Mouse (Mus musculus) CH12.LX (cell line): ENCODE measurements around the gene Fap. TPM values are rescaled to one million over a fixed set of nuclear protein-coding genes. Genes with fewer than 3 reads are reported as not detected.

Experiments used
- DNase-seq: peaks from one replicate; pipeline ENCODE4 v3.0.0-alpha.2; 2013; ENCODE audit errors: extremely low read depth
- H3K27ac ChIP-seq: 2 replicates; pipeline ENCODE4 v1.5.1; 2012; ENCODE audit warnings: low read depth, mild to moderate bottlenecking, control low read depth, moderate library complexity; ENCODE audit not compliant: insufficient read depth
- H3K27me3 ChIP-seq: replicated peaks from 2 replicates; pipeline ENCODE3; 2012; ENCODE audit warnings: inconsistent platforms
- H3K36me3 ChIP-seq, 2 experiments: replicated peaks in 1 of 2; 2 replicates each; pipeline versions ENCODE3 to v1.6.1; 2012; ENCODE audit warnings: inconsistent platforms in 1 of 2, low read length in 1 of 2, mild to moderate bottlenecking in 1 of 2, mixed read lengths in 1 of 2, moderate library complexity in 1 of 2; ENCODE audit not compliant: control insufficient read depth in 1 of 2, insufficient read depth in 1 of 2
- H3K4me1 ChIP-seq, 2 experiments: 2 replicates each; pipeline ENCODE4 v1.6.1; 2012; ENCODE audit warnings: inconsistent platforms in 1 of 2, moderate library complexity in 1 of 2; ENCODE audit not compliant: insufficient read depth in 2 of 2, control insufficient read depth in 1 of 2
- H3K4me2 ChIP-seq: 2 replicates; pipeline ENCODE4 v1.6.1; 2012; ENCODE audit warnings: low read depth, mild to moderate bottlenecking, control low read depth; ENCODE audit not compliant: poor library complexity, insufficient read depth, severe bottlenecking
- H3K4me3 ChIP-seq, 3 experiments: fragments of 150-350 bp in 1 of 3; sonication (generic) in 1 of 3; replicated peaks in 1 of 3; 2 replicates each; pipeline versions ENCODE3 to v1.5.1; 2011 to 2012; ENCODE audit warnings: low read depth in 2 of 3, low read length in 2 of 3, mild to moderate bottlenecking in 2 of 3, moderate library complexity in 2 of 3, control low read depth in 1 of 3, improper control_type of control experiment in 1 of 3, inconsistent platforms in 1 of 3, mixed read lengths in 1 of 3; ENCODE audit not compliant: poor library complexity in 1 of 3
- H3K79me2 ChIP-seq: replicated peaks from 2 replicates; pipeline ENCODE4 v1.6.1; 2012; ENCODE audit warnings: mild to moderate bottlenecking, moderate library complexity; ENCODE audit not compliant: control insufficient read depth, poor library complexity, insufficient read depth, severe bottlenecking; ENCODE audit errors: extremely low read depth
- H3K9ac ChIP-seq: 2 replicates; pipeline ENCODE4 v1.6.1; 2012; ENCODE audit warnings: low read depth, mild to moderate bottlenecking, control low read depth, moderate library complexity; ENCODE audit not compliant: insufficient read depth
- H3K9me3 ChIP-seq: replicated peaks from 2 replicates; pipeline ENCODE3; 2012; ENCODE audit warnings: low read length, inconsistent platforms, mixed read lengths
- BHLHE40 ChIP-seq: IDR thresholded peaks from 2 replicates; pipeline ENCODE4 v1.6.1; 2011; ENCODE audit warnings: mild to moderate bottlenecking, low read depth, low read length, improper control_type of control experiment
- CHD1 ChIP-seq: IDR thresholded peaks from 2 replicates; pipeline ENCODE4 v1.6.1; 2012; ENCODE audit warnings: low read depth, low read length, improper control_type of control experiment, inconsistent platforms
- CHD2 ChIP-seq: IDR thresholded peaks from 2 replicates; pipeline ENCODE4 v1.6.1; 2011; ENCODE audit warnings: low read length, improper control_type of control experiment
- E2F4 ChIP-seq: IDR thresholded peaks from 2 replicates; pipeline ENCODE4 v1.6.1; 2011; ENCODE audit warnings: low read depth, low read length, improper control_type of control experiment; ENCODE audit not compliant: insufficient replicate concordance
- ELF1 ChIP-seq: IDR thresholded peaks from 2 replicates; pipeline ENCODE4 v1.6.1; 2014; ENCODE audit warnings: low read depth, mild to moderate bottlenecking, inconsistent platforms, low read length, improper control_type of control experiment
- EP300 ChIP-seq: IDR thresholded peaks from 2 replicates; pipeline ENCODE4 v1.6.1; 2011; ENCODE audit warnings: low read length, improper control_type of control experiment
- ETS1 ChIP-seq: conservative IDR thresholded peaks from 2 replicates; pipeline ENCODE4 v1.6.1; 2012; ENCODE audit warnings: low read depth, mild to moderate bottlenecking, inconsistent platforms, low read length, improper control_type of control experiment, moderate library complexity
- HCFC1 ChIP-seq: IDR thresholded peaks from 2 replicates; pipeline ENCODE4 v1.6.1; 2012; ENCODE audit warnings: low read depth, mild to moderate bottlenecking, inconsistent platforms, low read length, improper control_type of control experiment
- IRF4 ChIP-seq: IDR thresholded peaks from 2 replicates; pipeline ENCODE4 v1.6.1; 2014; ENCODE audit warnings: low read depth, mild to moderate bottlenecking, inconsistent platforms, low read length, improper control_type of control experiment
- JUN ChIP-seq: IDR thresholded peaks from 2 replicates; pipeline ENCODE4 v1.6.1; 2011; ENCODE audit warnings: low read depth, mild to moderate bottlenecking, low read length, improper control_type of control experiment, moderate library complexity; ENCODE audit not compliant: insufficient read depth
- JUND ChIP-seq: conservative IDR thresholded peaks from 2 replicates; pipeline ENCODE4 v1.6.1; 2011; ENCODE audit warnings: low read depth, low read length, improper control_type of control experiment
- MAFK ChIP-seq: IDR thresholded peaks from 2 replicates; pipeline ENCODE4 v1.6.1; 2011; ENCODE audit warnings: low read length, improper control_type of control experiment; ENCODE audit not compliant: insufficient replicate concordance
- MAX ChIP-seq: IDR thresholded peaks from 2 replicates; pipeline ENCODE4 v1.6.1; 2011; ENCODE audit warnings: low read length, improper control_type of control experiment
- MAZ ChIP-seq: IDR thresholded peaks from 2 replicates; pipeline ENCODE4 v1.6.1; 2012; ENCODE audit warnings: low read depth, mild to moderate bottlenecking, inconsistent platforms, low read length, improper control_type of control experiment, moderate library complexity
- MEF2A ChIP-seq: IDR thresholded peaks from 2 replicates; pipeline ENCODE4 v1.6.1; 2014; ENCODE audit warnings: low read depth, mild to moderate bottlenecking, inconsistent platforms, low read length, improper control_type of control experiment, borderline replicate concordance
- MXI1 ChIP-seq: IDR thresholded peaks from 2 replicates; pipeline ENCODE4 v1.6.1; 2011; ENCODE audit warnings: mild to moderate bottlenecking, low read depth, low read length, improper control_type of control experiment
- MYC ChIP-seq: IDR thresholded peaks from 2 replicates; pipeline ENCODE4 v1.6.1; 2011; ENCODE audit warnings: low read depth, mild to moderate bottlenecking, improper control_type of control experiment, low read length
- NELFE ChIP-seq: IDR thresholded peaks from 2 replicates; pipeline ENCODE4 v1.6.1; 2011; ENCODE audit warnings: low read depth, low read length, improper control_type of control experiment
- PAX5 ChIP-seq: IDR thresholded peaks from 2 replicates; pipeline ENCODE4 v1.6.1; 2012; ENCODE audit warnings: low read length, inconsistent platforms, mixed read lengths
- POLR2A ChIP-seq: IDR thresholded peaks from 2 replicates; pipeline ENCODE4 v1.6.1; 2011; ENCODE audit warnings: low read depth, mild to moderate bottlenecking, improper control_type of control experiment, low read length
- RAD21 ChIP-seq: IDR thresholded peaks from 2 replicates; pipeline ENCODE4 v1.6.1; 2011; ENCODE audit warnings: low read depth, mild to moderate bottlenecking, low read length, improper control_type of control experiment, moderate library complexity
- SIN3A ChIP-seq: IDR thresholded peaks from 2 replicates; pipeline ENCODE4 v1.6.1; 2012; ENCODE audit warnings: low read length, improper control_type of control experiment, inconsistent platforms
- TBP ChIP-seq: conservative IDR thresholded peaks from 2 replicates; pipeline ENCODE4 v1.6.1; 2011; ENCODE audit warnings: low read depth, low read length, improper control_type of control experiment
- TCF12 ChIP-seq: IDR thresholded peaks from 2 replicates; pipeline ENCODE4 v1.6.1; 2014; ENCODE audit warnings: low read depth, mild to moderate bottlenecking, inconsistent platforms, low read length, improper control_type of control experiment
- UBTF ChIP-seq: IDR thresholded peaks from 2 replicates; pipeline ENCODE4 v1.6.1; 2012; ENCODE audit warnings: low read depth, mild to moderate bottlenecking, inconsistent platforms, low read length, improper control_type of control experiment, moderate library complexity
- USF1 ChIP-seq: IDR thresholded peaks from 2 replicates; pipeline ENCODE4 v1.6.1; 2014; ENCODE audit warnings: low read depth, mild to moderate bottlenecking, inconsistent platforms, low read length, improper control_type of control experiment
- ZKSCAN1 ChIP-seq: IDR thresholded peaks from 2 replicates; pipeline ENCODE4 v1.6.1; 2012; ENCODE audit warnings: low read depth, inconsistent platforms, low read length, improper control_type of control experiment, borderline replicate concordance
- ZMIZ1 ChIP-seq: IDR thresholded peaks from 2 replicates; pipeline ENCODE4 v1.6.1; 2012; ENCODE audit warnings: low read depth, mild to moderate bottlenecking, inconsistent platforms, low read length, improper control_type of control experiment
- ZNF384 ChIP-seq: IDR thresholded peaks from 2 replicates; pipeline ENCODE4 v1.6.1; 2012; ENCODE audit warnings: low read depth, low read length, improper control_type of control experiment, inconsistent platforms
- dilution Hi-C: fragments of 300-500 bp; cut with MboI; formaldehyde crosslinking; loops from 2 replicates; pipeline ENCODE4 v1.14.3; 2020; ENCODE audit warnings: low sequenced_read_pairs; ENCODE audit not compliant: extremely low pct_unique_long_range_greater_than_20kb, extremely low pct_ligation_motif_present
- in situ Hi-C: fragments of 300-500 bp; cut with MboI; formaldehyde crosslinking; loops from 3 replicates; pipeline ENCODE4 v1.14.3; 2019; ENCODE audit warnings: low sequenced_read_pairs, low pct_ligation_motif_present, low pct_unique_long_range_greater_than_20kb, mixed read lengths
- polyA plus RNA-seq: library from polyadenylated mRNA; unstranded; fragments of >175 nt; gene quantifications from 2 replicates; pipeline ENCODE4 v1.2.1, GENCODE M21; 2012; ENCODE audit warnings: low read depth; ENCODE audit not compliant: insufficient read length
- total RNA-seq, 2 experiments: library from RNA; depleted of rRNA; stranded (reverse); fragments of 300-350 nt in 1 of 2; fragments of >200 nt in 1 of 2; gene quantifications; 2 replicates each; pipeline ENCODE4 v1.2.3; 2012 to 2014

Gene Fap
- total and polyA plus RNA-seq, 3 experiments, result 0.15 TPM; not detected in 2

- H3K4me1 ChIP-seq, result peaks cover 20 to 36% of the 10 kb centered on the region in 2 experiments
- H3K27me3 ChIP-seq, result no peaks in the 10 kb centered on the region
- H3K4me2 ChIP-seq, result peak overlapping the region; percentile 94
- peak; percentile 95 for TF ChIP-seq TCF12
- TF ChIP-seq CHD2, result peak; percentile 83
- peak; percentile 23; the same call in 1 of the 2 replicates for TF ChIP-seq USF1
- TF ChIP-seq MXI1, result peak; percentile 20; the same call in 1 of the 2 replicates
- TF ChIP-seq IRF4, result peak; percentile 98
- 0 out of 2 replicates have a peak, but pooled peaks have one; percentile 3 for TF ChIP-seq NELFE
- peak; percentile 93 for TF ChIP-seq ETS1
- TF ChIP-seq JUND, result peak; percentile 79
- TF ChIP-seq MAX, result peak; percentile 16; the same call in 1 of the 2 replicates
- no peak for TF ChIP-seq ZNF384
- no peak for TF ChIP-seq PAX5
- TF ChIP-seq MYC, result peak; percentile 89
- 0 out of 2 replicates have a peak, but pooled peaks have one; percentile 65 for TF ChIP-seq MAFK
- no peak; the same call in 1 of the 2 replicates for TF ChIP-seq POLR2A
- TF ChIP-seq MEF2A, result peak; percentile 95
- peak; percentile 48; the same call in 1 of the 2 replicates for TF ChIP-seq TBP
- no peak for TF ChIP-seq ELF1
- TF ChIP-seq MAZ, result no peak
- TF ChIP-seq CHD1, result 0 out of 2 replicates have a peak, but pooled peaks have one; percentile 5
- no peak for TF ChIP-seq E2F4
- no peak for TF ChIP-seq UBTF
- TF ChIP-seq JUN, result peak; percentile 77
- no peak; the same call in 1 of the 2 replicates for TF ChIP-seq HCFC1
- TF ChIP-seq SIN3A, result peak; percentile 61
- no peak for TF ChIP-seq ZMIZ1
- TF ChIP-seq ZKSCAN1, result no peak
- TF ChIP-seq BHLHE40, result peak; percentile 100
- TF ChIP-seq EP300, result peak; percentile 98
- TF ChIP-seq RAD21, result peak; percentile 2
- peaks cover 0 to 7% of the 10 kb centered on the region in 2 experiments for H3K36me3 ChIP-seq
- peak overlapping the region in 1 of 3 experiments; percentile 37 for H3K4me3 ChIP-seq
- in situ Hi-C loops, result loop anchor here (25.0 kb wide), 1 partner anchor 473 kb away; no protein-coding TSS in a partner anchor
- H3K9me3 ChIP-seq, result peaks cover 8% of the 10 kb centered on the region
- peak; percentile 94 for DNase-seq
- peak overlapping the region; percentile 98 for H3K27ac ChIP-seq
- dilution Hi-C loops, result no loop called here
- H3K79me2 ChIP-seq, result no peaks in the 10 kb centered on the region
- peak overlapping the region; percentile 99 for H3K9ac ChIP-seq
These were observed 113.6 kb downstream of the Fap start for GRCm38 (mm10) chr2:62460231-62460710.
